Mouse (Mus musculus) spleen, adult 12 weeks (tissue): Measurements from ENCODE around the gene Zfp599.

Source experiments
- DNase-seq: peaks from one replicate; pipeline ENCODE4 v3.0.0; 2022; ENCODE audit warnings: low spot score

Gene Zfp599

GRCm38 (mm10) chr9:22224066-22224465, 35.6 kb downstream of the Zfp599 start:
- no peak for DNase-seq

GRCm38 (mm10) chr9:22217858-22218493, 41.7 kb downstream of the Zfp599 start:
- DNase-seq, result no peak

- no peak for DNase-seq
Measured at GRCm38 (mm10) chr9:22216705-22217104, 43.0 kb downstream of the Zfp599 start.

GRCm38 (mm10) chr9:22214549-22214948, 45.1 kb downstream of the Zfp599 start:
- no peak for DNase-seq

- DNase-seq, result no peak
Measured at GRCm38 (mm10) chr9:22213785-22214194, 45.9 kb downstream of the Zfp599 start.
